Mouse (Mus musculus) embryonic facial prominence, embryonic 12.5 days (tissue): ENCODE measurements at regions not wholly inside any gene's neighbourhood (a gene's known extent, or its start where the extent isn't known, plus 50 kb on each side); places are given as distances from the start of the nearest gene placed in this dataset.

Source experiments
- ATAC-seq: fragments of 200-750 bp; cut with Nextera tagmentation; 2 replicates; pipeline ENCODE4 v1.8.0; 2017; ENCODE audit not compliant: insufficient number of reproducible peaks, insufficient read depth, low FRiP score, low TSS enrichment
- H3K27ac ChIP-seq: fragments of 300-500 bp; sonication (generic); 2 replicates; pipeline ENCODE4 v1.5.1; 2016; ENCODE audit warnings: mild to moderate bottlenecking
- H3K27me3 ChIP-seq: fragments of 300-500 bp; sonication (generic); 2 replicates; pipeline ENCODE4 v1.6.1; 2016; ENCODE audit warnings: mild to moderate bottlenecking, moderate library complexity
- H3K36me3 ChIP-seq: fragments of 300-500 bp; sonication (generic); 2 replicates; pipeline ENCODE4 v1.6.1; 2016; ENCODE audit warnings: mild to moderate bottlenecking
- H3K4me1 ChIP-seq: fragments of 300-500 bp; sonication (generic); 2 replicates; pipeline ENCODE4 v1.6.1; 2016
- H3K4me2 ChIP-seq: fragments of 300-500 bp; sonication (generic); replicated peaks from 2 replicates; pipeline ENCODE4 v1.6.1; 2016; ENCODE audit warnings: mild to moderate bottlenecking, moderate library complexity
- H3K4me3 ChIP-seq: fragments of 300-500 bp; sonication (generic); 2 replicates; pipeline ENCODE4 v1.5.1; 2016; ENCODE audit warnings: mild to moderate bottlenecking
- H3K9ac ChIP-seq: fragments of 300-500 bp; sonication (generic); 2 replicates; pipeline ENCODE4 v1.6.1; 2016; ENCODE audit warnings: mild to moderate bottlenecking, moderate library complexity
- H3K9me3 ChIP-seq: fragments of 300-500 bp; sonication (generic); 2 replicates; pipeline ENCODE4 v1.6.1; 2016; ENCODE audit warnings: mild to moderate bottlenecking, moderate library complexity
- WGBS: fragments of 180-500 bp; shearing (Covaris S2); methylation state at CpG from one replicate; pipeline ENCODE4 v1.1.7; 2016; 5-methylcytosine and 5-hydroxymethylcytosine counted together

DNA sequence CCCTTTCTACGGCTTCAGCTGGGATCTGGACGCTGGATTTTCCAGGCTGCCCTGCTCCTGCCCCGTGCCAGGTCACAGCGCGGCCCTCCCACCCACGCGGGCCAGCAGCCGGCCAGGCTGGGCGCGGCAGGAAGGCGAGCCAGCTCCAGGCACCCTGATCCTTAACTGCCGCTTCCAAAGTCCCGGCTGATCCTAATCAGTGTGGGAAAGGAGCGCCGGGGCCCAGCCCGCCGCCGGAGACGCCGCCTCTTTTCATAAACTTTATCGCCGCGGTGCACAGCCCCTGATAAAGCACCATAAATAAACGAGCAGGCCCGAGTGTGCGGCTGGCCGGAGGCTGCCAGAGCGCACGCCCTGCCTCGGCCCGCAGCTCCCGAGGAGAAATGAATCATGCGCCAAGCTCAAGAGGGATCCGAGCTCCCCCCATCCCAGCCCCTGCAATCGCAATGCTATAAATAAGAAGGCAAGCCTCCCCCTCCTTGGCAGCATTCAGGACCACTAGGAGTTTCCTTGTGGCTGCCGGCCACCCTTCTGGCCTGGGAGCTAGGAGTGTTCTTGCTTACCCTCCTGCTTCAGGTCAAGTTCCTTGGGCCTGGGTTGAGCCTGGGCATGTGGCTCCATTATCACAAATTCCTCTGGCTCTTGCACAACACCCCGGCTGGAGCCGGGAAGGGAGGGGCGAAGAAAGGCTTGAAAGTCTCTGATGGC is 118.1 kb upstream of the Hes1 start:
- H3K9me3 ChIP-seq, result no peaks in the 10 kb centered on the region
- H3K4me2 ChIP-seq, result peak overlapping the region; percentile 63
- peak overlapping the region; percentile 52 for H3K9ac ChIP-seq
- ATAC-seq, result 0 out of 2 replicates have a peak, but pooled peaks have one; percentile 58
- no peaks in the 10 kb centered on the region for H3K36me3 ChIP-seq
- peak overlapping the region; percentile 79 for H3K27ac ChIP-seq
- 2% methylated on average over 39 of the region's 39 CpGs for WGBS
- H3K4me1 ChIP-seq, result peaks cover 25% of the 10 kb centered on the region
- H3K27me3 ChIP-seq, result no peaks in the 10 kb centered on the region
- H3K4me3 ChIP-seq, result peak overlapping the region; percentile 34

DNA sequence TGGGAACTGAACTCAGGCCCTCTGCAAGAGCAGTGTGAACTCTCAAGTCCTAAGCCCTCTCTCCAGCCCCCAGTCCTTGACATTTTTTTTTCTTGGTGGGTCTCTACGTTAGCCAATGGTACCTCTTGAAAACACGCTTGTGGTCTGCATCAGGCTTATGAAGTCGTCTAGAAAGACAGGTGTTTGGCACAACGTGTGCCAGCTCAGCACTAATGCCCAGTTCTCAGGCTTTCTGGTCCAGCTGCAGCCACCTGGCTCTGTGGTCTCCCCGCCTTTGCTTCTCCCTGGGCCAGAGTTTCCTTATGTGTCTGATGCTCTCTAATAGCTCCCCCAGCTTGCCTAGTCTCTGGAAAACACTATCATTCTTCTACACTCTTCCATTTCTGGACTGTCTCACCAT is 117.2 kb upstream of the Hes1 start:
- H3K9ac ChIP-seq, result no peak overlapping the region
- peaks cover 24% of the 10 kb centered on the region for H3K4me1 ChIP-seq
- no peak overlapping the region for H3K4me3 ChIP-seq
- H3K27me3 ChIP-seq, result no peaks in the 10 kb centered on the region
- no peaks in the 10 kb centered on the region for H3K9me3 ChIP-seq
- H3K36me3 ChIP-seq, result no peaks in the 10 kb centered on the region
- no peak overlapping the region for H3K27ac ChIP-seq
- WGBS, result 86% methylated on average over 5 of the region's 5 CpGs
- no peak for ATAC-seq
- H3K4me2 ChIP-seq, result no peak overlapping the region

DNA sequence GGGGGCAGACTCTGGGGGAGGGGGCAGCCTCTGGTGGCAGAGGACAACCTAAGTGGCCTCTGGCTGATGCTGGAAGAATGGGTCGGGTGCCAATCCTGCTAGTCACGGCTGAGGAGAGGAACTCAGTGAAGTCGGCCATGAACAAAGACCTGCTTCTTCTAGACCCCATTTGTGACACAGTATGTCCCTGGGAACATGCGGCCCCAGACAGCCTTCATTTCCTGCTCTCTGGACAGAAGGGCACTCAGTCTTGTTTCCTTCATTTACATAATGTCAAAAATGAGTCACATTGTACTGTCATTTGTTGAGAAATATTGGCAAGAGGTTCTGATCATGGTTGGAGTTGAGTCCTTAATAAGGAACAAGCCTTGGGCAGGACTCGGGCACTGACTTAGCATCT is 116.5 kb upstream of the Hes1 start:
- Histone ChIP-seq H3K36me3 (no peaks in the 10 kb centered on the region), H3K27ac (no peak overlapping the region), H3K4me3 (no peak overlapping the region), H3K27me3 (no peaks in the 10 kb centered on the region), H3K9ac (no peak overlapping the region), H3K9me3 (no peaks in the 10 kb centered on the region), H3K4me2 (no peak overlapping the region), H3K4me1 (peaks cover 24% of the 10 kb centered on the region)
- ATAC-seq, result no peak
- 50% methylated on average over 5 of the region's 5 CpGs for WGBS

DNA sequence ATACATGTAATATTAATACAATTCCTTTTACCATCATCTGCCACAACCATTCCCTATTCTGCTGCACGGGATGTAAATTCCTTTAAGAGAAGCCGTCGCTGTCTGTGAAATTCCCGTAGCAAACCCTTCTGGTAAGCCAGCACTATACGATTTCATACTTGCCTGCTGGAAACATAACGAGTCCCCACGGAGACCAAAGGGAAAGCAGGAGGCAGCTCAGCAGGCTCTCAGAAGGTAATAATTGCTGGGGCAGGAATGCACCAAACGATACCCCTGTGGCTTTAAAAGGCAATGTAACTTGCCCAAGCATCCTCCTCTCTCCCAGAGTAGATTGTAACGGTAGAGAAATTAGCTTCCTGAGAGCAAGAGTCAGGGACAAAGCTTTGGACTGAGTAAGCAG is 114.0 kb upstream of the Hes1 start:
- Histone ChIP-seq H3K9me3 (no peaks in the 10 kb centered on the region), H3K4me1 (peaks cover 27% of the 10 kb centered on the region), H3K4me2 (no peak overlapping the region), H3K4me3 (no peak overlapping the region), H3K9ac (no peak overlapping the region), H3K36me3 (no peaks in the 10 kb centered on the region), H3K27ac (no peak overlapping the region), H3K27me3 (no peaks in the 10 kb centered on the region)
- WGBS, result 12% methylated on average over 9 of the region's 9 CpGs
- no peak for ATAC-seq

DNA sequence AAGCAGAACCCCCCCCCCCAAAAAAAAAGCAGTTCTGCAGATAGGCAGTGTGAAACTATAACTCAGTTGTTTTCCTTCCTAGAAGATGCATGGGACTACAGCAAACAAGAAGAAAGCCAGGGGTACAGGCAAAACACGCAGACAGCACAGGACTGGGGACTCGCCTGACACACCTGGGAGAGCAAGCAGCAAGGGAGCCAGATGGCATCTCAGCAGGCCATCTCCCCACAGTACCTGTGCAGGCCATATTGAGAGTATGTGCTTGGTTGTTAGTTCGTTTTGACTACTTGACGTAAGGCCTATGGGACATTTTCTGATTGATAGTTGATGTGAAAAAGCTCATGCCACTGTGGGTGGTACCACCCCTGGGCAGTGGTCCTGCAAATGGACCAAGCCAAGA is 113.4 kb upstream of the Hes1 start:
- WGBS, result 81% methylated on average over 4 of the region's 4 CpGs
- Histone ChIP-seq H3K4me1 (peaks cover 21% of the 10 kb centered on the region), H3K36me3 (no peaks in the 10 kb centered on the region), H3K9me3 (no peaks in the 10 kb centered on the region), H3K27me3 (no peaks in the 10 kb centered on the region), H3K9ac (no peak overlapping the region), H3K4me2 (no peak overlapping the region), H3K4me3 (no peak overlapping the region), H3K27ac (no peak overlapping the region)
- ATAC-seq, result no peak

DNA sequence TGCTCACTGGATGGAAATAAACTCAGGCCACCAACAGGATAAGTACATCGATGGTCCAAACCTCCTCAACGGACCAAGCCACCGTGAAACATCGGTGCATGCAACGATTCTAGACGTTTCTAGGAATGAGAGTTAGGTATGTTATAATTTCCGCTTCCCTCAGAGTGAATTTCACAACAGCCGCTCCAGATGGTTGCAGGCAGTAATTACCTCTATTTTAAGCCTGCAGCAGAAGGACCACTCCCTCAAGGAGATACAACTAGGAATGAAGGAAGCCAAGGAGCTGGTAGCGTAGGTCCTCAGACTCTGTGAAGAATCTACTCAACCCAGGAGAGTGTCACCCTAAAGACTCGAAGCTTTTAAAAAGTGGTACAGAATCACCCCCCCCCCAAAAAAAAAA is 109.5 kb upstream of the Hes1 start:
- no peak overlapping the region for H3K9ac ChIP-seq
- no peak overlapping the region for H3K4me3 ChIP-seq
- H3K4me1 ChIP-seq, result peaks cover 15% of the 10 kb centered on the region; the same call in 1 of the 2 replicates
- H3K27ac ChIP-seq, result no peak overlapping the region
- H3K27me3 ChIP-seq, result no peaks in the 10 kb centered on the region
- no peak for ATAC-seq
- H3K9me3 ChIP-seq, result no peaks in the 10 kb centered on the region
- no peaks in the 10 kb centered on the region for H3K36me3 ChIP-seq
- no peak overlapping the region for H3K4me2 ChIP-seq
- 79% methylated on average over 10 of the region's 10 CpGs for WGBS

DNA sequence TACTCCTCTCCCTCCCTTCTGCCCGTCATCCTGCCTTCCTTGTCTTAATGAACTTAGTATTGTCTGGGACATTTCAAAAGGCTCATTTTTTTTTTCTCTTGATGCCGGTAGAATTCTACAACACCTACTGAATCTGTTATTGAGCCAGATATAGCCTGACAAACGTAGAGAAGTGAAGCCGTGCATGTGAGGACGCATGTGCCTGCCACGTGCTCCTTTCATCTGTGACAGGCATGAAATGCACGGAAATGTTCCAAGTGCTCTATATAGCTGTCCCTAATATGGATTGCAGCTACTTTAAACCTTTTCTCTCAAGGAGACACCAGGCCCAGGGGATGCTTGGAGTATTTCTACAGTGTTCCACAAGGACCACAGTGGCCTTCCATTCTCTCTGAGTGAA is 107.3 kb upstream of the Hes1 start:
- H3K4me1 ChIP-seq, result peaks cover 7% of the 10 kb centered on the region; the same call in 1 of the 2 replicates
- H3K36me3 ChIP-seq, result no peaks in the 10 kb centered on the region
- H3K9ac ChIP-seq, result no peak overlapping the region
- no peaks in the 10 kb centered on the region for H3K27me3 ChIP-seq
- H3K4me2 ChIP-seq, result no peak overlapping the region
- no peak overlapping the region for H3K4me3 ChIP-seq
- WGBS, result 62% methylated on average over 7 of the region's 7 CpGs
- H3K27ac ChIP-seq, result no peak overlapping the region
- H3K9me3 ChIP-seq, result no peaks in the 10 kb centered on the region
- ATAC-seq, result no peak

DNA sequence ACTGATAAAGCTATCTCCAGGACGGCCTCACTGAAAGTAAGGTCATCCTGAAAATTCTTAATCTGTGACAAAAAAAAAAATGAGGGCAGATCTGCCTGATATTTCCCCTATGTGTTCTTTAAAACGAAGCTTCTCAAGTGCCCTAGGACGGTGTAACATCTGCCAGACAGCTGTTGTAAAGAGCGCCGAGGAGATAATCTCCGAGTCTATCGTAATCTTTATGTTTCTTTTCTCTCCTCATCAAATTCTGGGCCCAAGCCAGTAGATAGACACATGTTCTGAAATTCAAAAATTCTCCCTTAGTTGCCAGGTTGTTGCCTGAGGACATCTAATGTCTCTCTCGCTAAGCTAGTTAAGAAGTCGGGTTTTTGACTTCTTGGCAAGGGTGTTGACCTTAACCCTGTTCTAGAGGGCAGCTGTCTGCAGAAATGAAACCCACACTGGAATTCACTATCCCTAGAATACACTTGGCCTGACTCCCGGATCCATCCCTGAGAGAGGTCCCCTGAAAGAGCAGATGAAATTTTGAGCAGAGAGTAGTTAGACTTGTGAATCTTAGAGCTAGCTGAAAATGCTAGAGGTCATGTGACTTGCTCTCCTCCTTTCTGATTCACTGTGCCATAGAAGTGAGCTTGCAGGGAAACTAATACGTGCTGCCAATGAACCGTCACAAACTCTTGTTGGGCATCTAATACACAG is 104.1 kb upstream of the Hes1 start:
- Histone ChIP-seq H3K9me3 (no peaks in the 10 kb centered on the region), H3K36me3 (no peaks in the 10 kb centered on the region), H3K27me3 (no peaks in the 10 kb centered on the region), H3K9ac (no peak overlapping the region), H3K27ac (no peak overlapping the region), H3K4me1 (peaks cover 2% of the 10 kb centered on the region), H3K4me2 (no peak overlapping the region), H3K4me3 (no peak overlapping the region)
- WGBS, result 65% methylated on average over 12 of the region's 12 CpGs
- ATAC-seq, result no peak

DNA sequence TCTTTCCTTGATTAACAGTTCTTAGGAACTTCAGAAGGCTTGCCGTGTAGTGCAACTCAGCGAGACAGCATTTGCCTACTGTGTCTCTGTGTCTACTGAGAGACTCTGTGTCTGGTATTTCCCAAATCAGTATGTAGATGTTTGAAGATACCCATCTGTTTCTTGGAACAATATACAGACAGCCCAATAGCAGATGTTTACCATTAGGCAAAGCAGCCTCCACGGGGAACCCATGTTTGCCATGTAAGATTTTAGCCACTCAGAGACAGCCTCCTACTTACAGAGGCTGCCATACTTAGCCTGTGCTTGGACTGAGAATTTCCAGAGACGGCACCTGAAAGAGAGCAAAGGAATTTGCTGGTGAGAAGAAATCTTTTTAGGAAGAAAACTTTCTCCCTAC is 100.9 kb upstream of the Hes1 start:
- Histone ChIP-seq H3K36me3 (no peaks in the 10 kb centered on the region), H3K9me3 (no peaks in the 10 kb centered on the region), H3K27ac (no peak overlapping the region), H3K4me3 (no peak overlapping the region), H3K27me3 (no peaks in the 10 kb centered on the region), H3K9ac (no peak overlapping the region), H3K4me1 (peaks cover 11% of the 10 kb centered on the region), H3K4me2 (no peak overlapping the region)
- ATAC-seq, result no peak
- 25% methylated on average over 4 of the region's 4 CpGs for WGBS

DNA sequence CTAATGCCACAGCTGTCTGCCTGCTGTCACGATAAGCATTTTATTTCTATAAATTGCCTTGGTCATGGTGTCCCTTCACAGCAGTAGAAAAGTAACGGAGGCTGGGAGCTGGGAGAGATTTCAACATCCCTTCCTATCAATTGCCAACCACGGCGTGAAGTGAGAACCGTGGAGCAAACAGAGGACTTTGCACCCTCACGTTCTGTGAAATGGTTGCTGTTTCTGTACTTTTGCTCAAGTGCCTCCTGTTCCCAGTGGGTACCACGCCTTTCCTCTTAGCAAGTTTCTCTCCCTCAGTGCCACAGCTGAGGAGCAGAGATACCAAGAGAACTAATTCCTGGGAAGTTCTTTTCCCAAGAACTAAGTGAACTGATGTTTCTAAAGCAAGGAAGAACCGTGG is 99.6 kb upstream of the Hes1 start:
- Histone ChIP-seq H3K4me1 (peaks cover 20% of the 10 kb centered on the region), H3K4me3 (no peak overlapping the region), H3K9ac (no peak overlapping the region), H3K4me2 (no peak overlapping the region), H3K9me3 (no peaks in the 10 kb centered on the region), H3K27me3 (no peaks in the 10 kb centered on the region), H3K27ac (no peak overlapping the region), H3K36me3 (no peaks in the 10 kb centered on the region)
- ATAC-seq, result no peak
- 96% methylated on average over 8 of the region's 8 CpGs for WGBS

DNA sequence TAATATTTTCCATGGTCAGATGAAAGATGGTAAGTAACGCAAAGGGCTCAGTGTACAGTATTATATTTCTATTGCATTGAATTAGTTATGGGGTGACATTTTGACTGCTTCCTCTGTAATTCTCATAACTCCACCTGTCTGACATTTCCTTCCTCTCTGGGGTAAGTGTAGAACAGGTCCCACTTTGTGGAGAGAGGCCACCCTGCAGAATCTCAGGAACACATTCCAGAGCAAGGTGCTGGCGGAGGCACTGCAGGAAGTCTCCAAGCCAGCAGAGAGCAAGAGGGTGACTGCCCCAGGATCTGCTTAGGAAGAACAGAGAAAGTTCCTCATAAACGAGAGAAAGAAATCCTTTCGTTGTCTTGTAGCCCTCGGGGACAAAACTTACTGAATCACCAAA is 95.4 kb upstream of the Hes1 start:
- Histone ChIP-seq H3K4me1 (peaks cover 21% of the 10 kb centered on the region), H3K9ac (no peak overlapping the region), H3K4me2 (no peak overlapping the region), H3K9me3 (no peaks in the 10 kb centered on the region), H3K27me3 (no peaks in the 10 kb centered on the region), H3K27ac (0 out of 2 replicates have a peak overlapping the region, but pooled peaks have one; percentile 19), H3K36me3 (no peaks in the 10 kb centered on the region), H3K4me3 (no peak overlapping the region)
- WGBS, result 32% methylated on average over 5 of the region's 5 CpGs
- ATAC-seq, result no peak

DNA sequence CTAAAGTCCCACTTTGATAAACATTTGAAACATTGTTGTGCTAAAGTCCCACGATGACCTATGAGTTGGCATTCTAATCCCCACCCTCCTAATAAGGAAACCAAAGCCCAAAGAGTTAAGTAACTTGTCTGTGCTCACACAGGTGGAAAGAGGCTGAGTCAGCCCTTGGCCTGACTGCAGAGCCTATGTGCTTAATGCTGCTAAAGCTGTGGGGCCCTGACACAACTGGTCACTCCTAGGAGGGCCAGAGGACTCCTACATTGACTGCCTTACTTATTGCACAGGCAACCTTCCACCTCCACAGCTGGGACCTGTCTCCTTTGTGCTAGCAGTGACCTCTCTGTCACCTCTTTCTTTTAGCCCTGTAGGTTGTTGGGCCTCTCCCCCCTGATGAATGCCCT is 91.4 kb upstream of the Hes1 start:
- Histone ChIP-seq H3K27me3 (no peaks in the 10 kb centered on the region), H3K27ac (no peak overlapping the region), H3K9ac (no peak overlapping the region), H3K4me2 (no peak overlapping the region), H3K4me1 (peaks cover 14% of the 10 kb centered on the region), H3K4me3 (no peak overlapping the region), H3K9me3 (no peaks in the 10 kb centered on the region), H3K36me3 (no peaks in the 10 kb centered on the region)
- 68% methylated on average over 1 of the region's 1 CpGs for WGBS
- 0 out of 2 replicates have a peak, but pooled peaks have one; percentile 57 for ATAC-seq
